Mouse (Mus musculus): ENCODE data around the gene Mkrn2os.

- TF ChIP-seq CTCF (IDR thresholded peaks at IDR 0.05; ENCODE audit: insufficient read depth, low read length) (no peak), POLR2A (IDR thresholded peaks at IDR 0.05; ENCODE audit: borderline replicate concordance, extremely low read depth, low read depth, low read length) (no peak)
Observed at GRCm38 (mm10) chr6:115594463-115594862, 2.1 kb upstream of the Mkrn2os start.

Data from lung, adult 2 months (tissue).